Mouse (Mus musculus) NIH3T3 (cell line): ENCODE results near the gene Ifi47.
A peak's percentile ranks its signal among the peaks of the same experiment; 100 is the strongest.

Source experiments
- DNase-seq: peaks from one replicate; pipeline ENCODE4 v3.0.0-alpha.2; 2012; ENCODE audit warnings: low read depth

Gene Ifi47

DNA sequence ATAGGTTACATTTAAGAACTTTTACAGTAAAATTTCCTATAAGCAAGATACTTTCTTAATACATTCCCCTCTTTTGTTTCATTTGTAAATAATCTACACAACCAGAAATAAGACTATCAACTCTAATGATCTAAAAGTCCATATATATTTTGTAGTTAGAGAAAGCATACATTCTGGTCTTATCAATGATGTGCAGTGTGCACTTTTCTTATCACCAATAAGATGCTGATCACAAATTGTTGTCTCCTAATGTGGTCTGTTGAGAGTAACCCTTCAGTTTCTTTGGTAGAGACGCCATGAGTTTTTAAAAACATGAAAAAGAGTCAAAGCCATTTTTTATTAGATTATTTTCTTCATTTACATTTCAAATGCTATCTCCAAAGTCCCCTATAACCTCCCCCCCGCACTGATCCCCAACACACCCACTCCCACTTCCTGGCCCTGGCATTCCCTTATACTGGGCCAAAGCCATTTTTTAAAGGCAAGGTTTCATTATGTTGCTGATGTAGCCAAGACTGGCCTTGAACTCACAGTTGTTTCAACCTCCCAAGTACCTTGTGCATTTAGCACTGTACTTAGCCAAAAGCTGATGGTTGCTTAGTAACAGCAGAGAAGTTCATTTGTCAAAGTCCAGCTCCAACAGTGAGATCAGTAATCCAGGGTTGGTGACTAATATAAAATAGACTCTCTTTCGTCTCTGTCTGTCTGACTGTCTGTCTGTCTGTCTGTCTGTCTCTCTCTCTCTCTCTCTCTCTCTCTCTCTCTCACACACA is 13.5 kb downstream of the Ifi47 start:
- DNase-seq, result peak; percentile 63

- DNase-seq, result no peak
Measured at GRCm38 (mm10) chr11:49090551-49090950, 14.2 kb downstream of the Ifi47 start.

DNA sequence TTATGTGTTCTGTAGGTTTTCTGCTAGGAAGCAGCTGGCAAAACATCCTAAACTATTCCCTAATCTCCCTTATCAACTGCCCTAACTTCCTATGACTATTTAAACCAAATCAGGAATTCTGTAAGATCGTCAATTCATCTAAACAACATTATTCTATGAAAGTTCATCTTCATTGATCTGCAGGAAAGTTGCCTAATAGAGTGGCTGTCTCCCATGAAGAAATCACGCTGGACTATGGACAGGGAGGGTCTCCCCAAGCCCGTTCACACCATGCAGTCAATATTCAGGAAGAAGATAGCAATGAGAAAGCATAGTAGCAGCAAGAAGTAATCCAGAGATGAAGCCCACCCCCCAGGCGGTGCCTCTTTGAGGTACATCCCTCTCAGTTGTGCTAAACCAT is 14.8 kb downstream of the Ifi47 start:
- DNase-seq, result no peak

DNA sequence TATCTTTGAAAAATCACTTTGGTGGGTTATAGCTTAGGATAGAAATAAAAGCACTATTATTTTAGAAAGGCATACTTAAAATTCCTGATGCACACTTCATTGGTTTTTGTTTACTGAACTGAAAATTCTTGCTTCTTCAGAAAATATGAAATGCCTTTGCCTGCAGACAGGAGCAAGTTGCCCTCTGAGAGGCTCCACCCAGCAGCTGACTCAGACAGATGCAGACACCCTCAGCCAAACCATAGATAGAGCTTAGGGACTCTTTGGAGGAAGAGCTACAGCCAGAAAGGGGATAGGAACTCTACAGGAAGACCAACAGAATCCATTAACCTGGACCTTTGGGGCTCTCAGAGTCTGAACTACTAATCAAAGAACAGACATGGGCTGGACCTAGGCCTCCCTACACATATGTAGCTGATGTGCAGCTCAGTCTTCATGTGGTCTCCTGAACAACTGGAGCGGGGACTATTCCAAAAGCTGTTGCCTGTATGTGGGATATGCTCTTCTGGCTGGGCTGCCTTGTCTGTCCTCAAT is 15.7 kb downstream of the Ifi47 start:
- DNase-seq, result peak; percentile 55

DNA sequence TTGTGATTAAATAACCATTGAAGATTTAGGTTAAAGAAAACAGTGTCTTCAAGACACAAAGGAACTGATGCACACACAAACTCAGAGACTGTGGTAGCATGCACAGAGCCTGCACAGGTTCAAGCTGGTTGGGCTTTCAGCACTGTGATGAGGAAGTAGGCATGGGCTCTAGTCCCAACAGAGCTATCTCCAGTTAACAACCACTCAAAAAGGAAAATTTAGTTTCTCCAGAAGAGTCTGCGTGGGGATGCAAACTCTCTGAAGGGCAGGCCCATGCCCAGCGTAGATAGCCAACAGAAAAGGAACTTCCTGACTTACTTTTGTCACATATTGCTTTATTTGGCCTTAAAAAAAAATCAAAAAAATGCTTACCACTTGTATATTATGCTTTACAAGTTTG is 16.4 kb downstream of the Ifi47 start:
- no peak for DNase-seq

- DNase-seq, result no peak
Measured at GRCm38 (mm10) chr11:49093861-49094660, 17.7 kb downstream of the Ifi47 start.

DNA sequence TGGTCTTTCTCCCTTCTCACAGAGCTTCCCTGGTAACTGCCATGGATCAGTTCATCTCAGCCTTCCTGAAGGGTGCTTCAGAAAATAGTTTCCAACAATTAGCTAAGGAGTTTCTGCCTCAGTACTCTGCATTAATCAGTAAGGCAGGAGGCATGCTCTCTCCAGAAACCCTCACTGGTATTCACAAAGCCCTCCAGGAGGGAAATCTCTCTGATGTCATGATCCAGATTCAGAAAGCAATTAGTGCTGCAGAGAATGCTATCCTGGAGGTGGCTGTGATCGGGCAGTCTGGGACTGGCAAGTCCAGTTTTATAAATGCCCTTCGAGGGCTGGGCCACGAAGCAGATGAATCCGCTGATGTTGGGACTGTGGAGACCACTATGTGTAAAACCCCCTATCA is 19.0 kb downstream of the Ifi47 start:
- no peak for DNase-seq

- no peak for DNase-seq
Measured at GRCm38 (mm10) chr11:49100409-49100808, 24.0 kb downstream of the Ifi47 start.

- DNase-seq, result no peak
Measured at GRCm38 (mm10) chr11:49101500-49101899, 25.1 kb downstream of the Ifi47 start.

GRCm38 (mm10) chr11:49103047-49103693 is 26.8 kb downstream of the Ifi47 start:
- DNase-seq, result peak; percentile 96

DNA sequence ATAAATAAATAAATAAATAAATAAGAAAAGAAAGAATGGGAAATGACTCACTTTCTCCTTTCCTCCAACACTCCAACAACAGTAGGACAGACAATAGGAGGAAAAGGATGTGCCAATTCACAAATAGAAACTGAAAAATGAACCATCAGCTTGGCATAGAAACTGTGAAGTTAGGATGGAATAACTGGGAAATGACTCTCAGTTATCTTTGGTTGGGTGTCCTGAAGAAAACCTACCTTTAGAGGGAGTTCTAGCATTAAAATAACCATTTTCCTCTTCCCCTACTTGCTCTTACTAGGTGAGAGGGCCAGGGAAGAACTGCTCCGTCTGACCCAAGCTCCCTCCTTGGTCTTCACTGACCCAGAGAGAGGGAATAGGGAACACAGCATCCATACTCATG is 29.4 kb downstream of the Ifi47 start:
- DNase-seq, result no peak

DNA sequence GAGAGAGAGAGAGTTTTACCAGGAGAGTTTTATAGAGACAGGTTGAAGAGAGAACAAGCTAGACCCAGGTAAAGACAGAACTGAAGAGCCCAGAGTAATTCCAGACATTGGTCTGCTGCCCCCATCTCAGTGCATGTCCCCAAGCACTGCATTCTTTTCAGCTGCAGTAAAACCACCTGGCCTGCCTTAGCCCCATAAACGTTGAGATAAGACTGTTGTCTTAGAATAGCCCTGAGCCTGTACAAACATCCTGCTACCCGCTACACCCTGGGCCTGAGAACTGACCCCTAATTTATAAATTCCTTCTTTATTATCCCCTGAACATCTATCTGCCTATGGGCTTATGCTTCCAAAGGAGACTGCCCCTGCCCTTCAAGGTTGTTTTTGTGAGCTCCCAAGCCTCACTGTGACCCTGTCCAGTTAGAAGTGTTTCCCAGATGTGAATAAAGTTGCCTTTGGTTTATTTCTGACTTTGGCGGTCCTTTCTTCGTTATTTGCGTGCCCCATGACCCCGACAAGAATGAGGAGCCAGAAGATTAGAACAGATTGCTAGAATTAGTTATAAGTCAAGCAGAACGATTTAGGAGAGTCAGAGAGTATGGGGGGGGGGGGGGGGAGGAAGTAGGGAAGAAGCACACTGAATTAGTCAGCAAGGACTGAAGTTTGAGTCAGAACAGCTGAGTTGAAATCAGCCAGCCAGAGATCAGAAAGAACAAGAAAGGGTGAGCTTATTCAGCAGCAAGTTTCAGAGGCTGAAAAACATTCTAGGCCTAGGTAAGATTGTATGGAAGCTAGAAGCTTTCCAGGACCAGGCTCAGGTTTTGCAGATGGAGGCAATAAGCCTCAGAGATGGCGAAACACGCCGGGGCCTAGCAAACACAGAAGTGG is 31.5 kb downstream of the Ifi47 start:
- DNase-seq, result peak; percentile 72

GRCm38 (mm10) chr11:49108833-49109232 is 32.4 kb downstream of the Ifi47 start:
- DNase-seq, result peak; percentile 86

DNA sequence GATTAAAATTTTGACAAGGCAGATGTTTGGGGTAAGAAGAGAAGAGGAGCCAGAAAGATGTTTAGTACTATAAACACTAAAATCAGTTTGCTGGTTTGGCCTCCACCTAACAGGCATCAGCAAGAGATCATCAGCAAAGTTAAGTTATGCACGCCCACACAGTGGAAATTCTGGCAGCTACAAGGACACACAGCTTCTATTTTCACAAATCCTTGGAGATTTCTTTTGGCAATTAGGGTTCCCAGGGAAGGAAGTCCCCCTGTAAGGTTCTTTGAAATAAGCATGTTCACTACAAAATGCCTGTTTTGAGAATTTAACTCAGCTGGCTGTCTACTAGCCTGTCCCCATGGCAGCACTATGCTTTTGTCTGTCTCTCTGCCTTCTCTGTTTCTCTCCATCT is 34.6 kb downstream of the Ifi47 start:
- DNase-seq, result no peak

GRCm38 (mm10) chr11:49112624-49113219 is 36.3 kb downstream of the Ifi47 start:
- DNase-seq, result no peak

GRCm38 (mm10) chr11:49114158-49114557 is 37.8 kb downstream of the Ifi47 start:
- no peak for DNase-seq

GRCm38 (mm10) chr11:49114774-49115173 is 38.4 kb downstream of the Ifi47 start, which contains the start of gene Olfr1396:
Gene Olfr1396, minus strand, starts transcription at chr11:49114874.
- no peak for DNase-seq

DNA sequence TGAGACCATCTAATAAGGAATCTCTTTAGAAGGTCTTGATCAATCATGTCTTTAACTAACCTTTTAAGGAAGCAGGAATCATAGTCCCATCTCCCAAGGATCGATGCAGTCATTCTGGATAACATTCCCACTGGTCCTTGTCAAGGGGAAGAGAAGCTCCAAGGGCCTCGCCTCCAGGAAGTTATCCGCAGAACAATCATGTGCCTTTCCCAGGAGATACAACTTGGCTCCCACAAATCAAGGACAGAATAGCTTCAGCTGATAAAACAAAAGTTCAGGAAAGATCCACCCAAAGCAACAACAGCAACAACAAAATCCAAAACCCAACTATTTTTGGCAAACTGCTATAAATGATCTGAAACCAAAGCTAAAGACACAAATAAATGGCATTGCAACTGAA is 43.2 kb downstream of the Ifi47 start:
- no peak for DNase-seq

GRCm38 (mm10) chr11:49124169-49124568 is 47.8 kb downstream of the Ifi47 start:
- DNase-seq, result peak; percentile 6

DNA sequence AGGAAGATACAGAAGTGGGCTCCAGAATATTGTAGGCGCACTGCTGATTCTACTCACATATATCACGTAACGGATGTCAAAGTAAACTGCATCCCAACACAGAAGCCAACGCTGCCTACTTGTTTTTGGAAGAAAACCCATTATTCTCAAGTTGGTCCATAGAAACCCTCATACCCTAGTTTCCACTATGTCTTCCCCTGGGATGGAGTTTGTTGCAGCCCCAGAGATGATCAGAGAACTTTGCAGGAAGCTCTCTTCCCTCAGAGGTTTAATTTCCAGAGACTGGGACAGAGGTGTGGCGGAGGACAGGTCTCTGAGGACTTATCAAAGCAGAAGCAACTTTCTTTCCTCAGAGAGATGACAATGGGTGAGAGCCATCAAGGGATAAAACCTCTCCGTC is 65.6 kb downstream of the Ifi47 start, which contains the start of gene Olfr1395:
Olfr1395 (plus strand) TSS at position 301 of the 400 bp plus-strand sequence.
- DNase-seq, result no peak
